Mouse (Mus musculus) cerebellum, adult 2 months (tissue): Measurements from ENCODE around the gene Opn3.

Experiments
- CTCF ChIP-seq: fragments of 200-500 bp; IDR thresholded peaks from 2 replicates; pipeline ENCODE4 v1.5.1; 2011; ENCODE audit warnings: low read depth, mild to moderate bottlenecking, control low read depth, low read length, moderate library complexity, borderline replicate concordance; ENCODE audit not compliant: insufficient read depth
- POLR2A ChIP-seq: fragments of 200-500 bp; IDR thresholded peaks from 2 replicates; pipeline ENCODE4 v1.6.1; 2011; ENCODE audit warnings: low read length, control low read depth, borderline replicate concordance; ENCODE audit not compliant: insufficient read depth

DNA sequence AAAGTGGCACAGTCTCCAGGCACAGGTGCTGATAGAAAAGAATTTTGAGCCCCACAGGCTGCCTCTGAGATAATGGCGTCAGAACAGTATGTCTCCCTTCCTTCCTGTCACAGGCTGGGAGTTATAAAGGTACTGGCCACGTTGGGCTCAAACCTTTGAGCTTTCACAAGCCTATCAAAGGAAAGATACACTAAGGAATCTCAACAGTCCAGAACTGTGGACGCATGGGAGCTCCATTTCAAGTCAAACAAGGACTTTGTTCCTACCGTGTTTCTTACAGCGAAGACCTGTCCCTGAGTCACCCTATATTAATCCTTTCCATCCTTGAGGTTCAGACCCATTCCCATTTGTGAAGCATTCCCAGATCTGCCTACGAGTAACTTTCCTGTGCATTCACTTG, 15.1 kb downstream of the Opn3 start:
- TF ChIP-seq CTCF, result no peak
- no peak for TF ChIP-seq POLR2A
